Mouse (Mus musculus) thymus, postnatal 25 days (tissue): ENCODE results near the gene Sbf2.

ENCODE experiments used
- DNase-seq: peaks from one replicate; pipeline ENCODE4 v3.0.0; 2022

Gene Sbf2

DNA sequence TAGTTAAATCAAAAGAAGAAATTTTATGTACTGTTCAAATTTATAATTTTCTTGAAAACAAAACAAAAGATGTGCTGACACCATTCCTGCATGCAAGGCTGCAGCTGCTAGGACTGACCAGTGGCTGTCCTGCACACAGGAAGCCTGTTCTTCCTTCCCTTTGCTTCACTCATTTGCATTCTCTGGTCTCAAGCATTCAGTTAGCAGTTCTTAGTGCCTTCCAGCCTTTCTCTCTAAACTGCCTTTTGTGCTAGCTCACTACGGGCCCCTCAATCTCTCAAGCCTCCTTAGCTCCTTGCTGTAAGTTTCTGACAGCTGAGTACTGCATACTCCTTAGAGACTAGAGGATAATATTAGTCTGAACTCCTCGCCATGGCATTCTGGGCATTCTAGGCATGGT is 227.2 kb downstream of the Sbf2 start:
- no peak for DNase-seq

GRCm38 (mm10) chr7:110385482-110385881 is 229.2 kb downstream of the Sbf2 start:
- no peak for DNase-seq

DNA sequence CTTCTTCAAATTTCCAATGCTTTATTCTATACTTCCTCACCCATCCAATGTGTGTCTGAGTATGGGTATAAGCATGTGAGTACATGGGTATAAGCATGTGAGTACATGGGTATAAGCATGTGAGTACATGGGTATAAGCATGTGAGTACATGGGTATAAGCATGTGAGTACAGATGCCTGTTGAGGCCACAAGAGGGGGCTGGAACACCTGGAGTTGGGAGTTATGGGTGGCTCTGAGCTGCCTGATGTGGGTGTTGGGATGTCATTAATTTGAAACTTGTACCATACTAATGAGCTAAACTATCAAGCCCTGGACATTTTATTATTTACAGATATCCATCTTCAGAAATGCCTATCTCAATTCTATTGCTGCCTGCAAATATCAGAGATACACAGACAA is 230.4 kb downstream of the Sbf2 start:
- no peak for DNase-seq

DNA sequence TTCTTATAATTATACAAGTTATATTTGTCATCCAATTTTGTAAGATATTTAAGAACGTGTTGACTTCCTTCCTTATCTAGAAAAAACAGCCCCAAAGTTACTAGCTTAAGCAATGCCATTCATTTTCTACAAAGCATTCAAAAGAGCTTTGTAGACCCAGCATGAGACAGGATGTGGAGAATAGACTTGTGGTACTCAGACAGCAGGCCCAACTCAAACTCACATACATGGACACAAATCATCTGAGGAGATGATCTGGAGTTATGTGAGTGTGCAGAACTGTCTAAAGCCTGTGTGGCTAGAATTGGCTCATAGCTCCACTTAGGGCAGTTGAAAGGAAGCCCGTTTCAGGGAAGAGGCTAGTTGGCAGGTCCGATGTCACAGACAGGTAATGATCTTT is 233.1 kb downstream of the Sbf2 start:
- no peak for DNase-seq

DNA sequence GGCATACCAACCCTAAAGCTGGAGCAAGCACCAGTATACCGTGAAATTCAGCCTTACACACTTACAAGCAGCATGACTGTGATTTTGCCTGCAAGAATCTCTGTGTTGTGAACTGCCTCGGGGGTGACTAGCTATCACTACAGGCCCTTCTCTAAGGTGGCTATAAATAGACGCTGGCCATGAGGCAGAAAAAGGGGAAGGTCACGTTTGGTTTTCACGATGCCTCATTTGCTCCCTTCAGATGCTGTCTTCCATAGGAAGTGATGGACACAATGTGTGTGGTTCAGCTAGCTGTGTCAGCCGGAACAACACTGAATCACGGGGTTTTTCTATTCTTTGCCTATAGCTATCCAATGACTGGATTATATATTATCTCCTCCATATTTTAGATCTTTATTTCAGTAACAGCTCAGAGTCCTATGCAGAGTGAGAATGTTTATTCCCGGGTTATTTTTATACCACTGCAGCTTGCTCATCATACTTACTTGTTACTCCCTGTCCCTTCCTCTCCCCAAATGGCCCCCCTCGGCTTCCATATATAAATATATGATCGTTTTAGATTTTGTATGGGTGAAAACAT is 235.3 kb downstream of the Sbf2 start:
- no peak for DNase-seq

DNA sequence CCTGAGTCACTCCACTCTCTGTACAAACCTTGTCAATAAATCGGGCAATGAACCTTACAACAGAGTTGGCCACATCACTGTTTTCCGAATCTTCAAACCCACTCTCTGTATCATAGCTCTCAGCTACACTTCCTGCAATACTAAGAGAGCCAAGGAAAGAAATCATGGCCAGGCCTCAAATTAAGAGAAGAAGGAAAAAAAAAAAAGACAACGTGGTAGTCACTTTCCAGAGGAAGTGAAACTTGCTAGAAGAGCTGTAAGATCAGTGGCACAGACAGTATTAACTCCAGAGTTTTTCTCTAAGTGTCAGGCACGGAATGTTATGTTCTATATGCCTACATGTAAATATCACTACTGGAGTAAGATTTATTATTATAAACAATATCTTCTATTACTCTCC is 242.2 kb downstream of the Sbf2 start:
- no peak for DNase-seq

DNA sequence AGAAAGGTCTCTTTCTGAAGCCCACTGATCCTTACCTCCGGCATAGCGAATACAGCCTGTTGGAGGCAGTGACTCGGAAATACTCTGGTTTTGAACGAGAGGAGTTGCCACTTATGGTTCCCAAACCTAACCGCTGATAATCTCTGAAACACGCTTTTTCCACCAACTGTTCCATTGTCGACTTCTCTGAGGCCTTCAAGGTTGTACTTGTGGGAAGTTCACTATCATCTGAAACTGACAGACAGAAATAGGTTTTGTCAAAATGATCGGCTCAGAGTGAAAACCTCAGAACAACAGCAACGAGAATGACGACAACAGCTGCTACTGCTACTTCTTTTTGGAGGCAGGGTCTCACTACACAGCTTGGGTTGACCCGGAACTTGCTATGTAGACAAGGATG is 252.7 kb downstream of the Sbf2 start:
- DNase-seq = no peak

DNA sequence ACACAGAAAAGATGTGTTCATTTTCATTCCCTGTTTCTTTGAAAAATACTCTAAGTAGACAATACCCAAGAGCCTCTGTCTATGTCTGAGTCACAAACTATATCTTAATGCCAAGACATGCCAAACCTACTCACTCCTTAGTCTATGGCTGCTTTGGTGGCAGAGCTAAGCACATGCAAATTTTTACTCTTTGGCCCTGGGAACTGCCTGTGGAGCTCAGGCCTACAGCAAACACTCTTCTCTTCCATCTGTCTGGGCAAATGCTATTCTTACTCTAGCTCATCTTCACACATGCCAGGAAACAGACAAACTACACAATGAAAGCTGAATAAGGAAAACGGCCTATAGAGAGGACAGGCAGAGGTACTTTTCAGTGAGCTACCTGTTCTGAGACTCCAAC is 253.2 kb downstream of the Sbf2 start:
- no peak for DNase-seq

DNA sequence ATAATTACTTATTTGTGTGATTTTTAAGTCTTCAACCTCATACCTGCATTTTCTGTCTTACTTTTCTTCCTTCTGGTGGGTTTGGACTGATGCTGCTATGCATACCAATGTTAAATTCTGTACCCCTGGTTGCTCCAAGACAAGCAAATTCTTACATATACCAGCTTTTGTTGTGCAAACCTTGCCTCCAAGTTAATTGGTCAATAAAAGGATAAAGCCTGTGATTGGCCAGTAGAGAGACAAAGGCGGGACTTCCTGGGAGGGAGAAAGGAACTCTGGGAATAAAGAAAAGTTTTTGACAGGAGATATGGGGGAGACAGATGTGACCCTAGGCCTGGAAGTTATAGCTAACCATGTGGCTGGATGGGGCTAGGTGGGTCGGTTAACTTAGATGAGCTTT is 255.3 kb downstream of the Sbf2 start:
- no peak for DNase-seq

GRCm38 (mm10) chr7:110353971-110354370 is 260.8 kb downstream of the Sbf2 start:
- DNase-seq = peak; percentile 31

DNA sequence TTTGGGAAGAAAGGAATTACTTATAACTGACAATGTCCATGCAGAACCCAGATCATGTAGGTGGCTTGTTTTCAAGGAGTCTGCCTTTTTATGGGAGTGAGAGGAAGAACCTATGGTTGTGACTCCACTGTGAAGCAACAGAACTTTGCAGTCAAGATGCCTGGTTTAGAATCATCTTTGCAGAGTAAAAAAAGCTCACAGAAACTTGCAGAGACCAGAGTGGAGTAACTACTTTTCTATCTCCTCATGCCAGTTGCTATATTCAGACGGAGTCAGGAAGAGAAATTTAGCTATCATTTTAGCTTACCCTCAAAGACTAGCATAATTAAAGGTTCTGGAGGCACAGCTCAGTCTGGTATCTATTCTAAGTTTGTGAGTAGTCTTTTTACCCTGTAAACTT is 267.5 kb downstream of the Sbf2 start:
- no peak for DNase-seq

DNA sequence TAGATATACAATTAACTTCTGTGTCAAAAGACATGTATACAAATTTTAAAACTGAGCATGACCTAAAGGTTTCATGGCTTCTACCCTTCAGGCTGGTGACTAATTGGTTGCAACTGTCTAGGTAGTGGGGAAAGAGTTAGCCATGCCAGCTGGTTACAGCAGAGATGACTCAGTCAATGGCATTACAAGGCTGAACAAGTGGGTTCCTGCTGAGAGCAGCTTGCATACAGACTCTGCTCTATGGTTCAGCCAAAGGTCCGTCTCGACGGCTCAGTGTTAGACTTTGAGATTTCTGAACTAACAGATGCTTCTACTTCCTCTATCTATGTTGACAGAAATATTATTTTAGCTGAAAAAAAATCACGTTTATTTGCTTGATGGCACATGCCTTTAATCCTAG is 277.1 kb downstream of the Sbf2 start:
- DNase-seq = no peak

- no peak for DNase-seq
Observed at GRCm38 (mm10) chr7:110325381-110326110, 289.2 kb downstream of the Sbf2 start.

DNA sequence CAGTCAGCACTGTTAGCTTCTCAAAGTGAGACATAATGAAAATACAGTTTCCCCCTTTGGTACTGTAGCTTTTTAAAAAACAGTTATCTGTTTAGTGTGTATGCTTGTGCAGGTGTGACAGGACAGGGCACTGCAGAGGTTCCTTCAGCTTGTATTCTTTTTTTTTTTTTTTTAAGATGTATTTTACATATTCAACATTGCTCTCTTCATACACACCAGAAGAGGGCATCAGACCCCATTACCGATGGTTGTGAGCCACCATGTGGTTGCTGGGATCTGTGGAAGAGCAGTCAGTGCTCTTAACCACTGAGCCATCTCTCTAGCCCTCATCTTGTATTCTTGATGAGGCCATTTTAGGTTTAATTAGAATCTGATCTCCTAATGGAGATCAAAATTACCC is 289.9 kb downstream of the Sbf2 start:
- no peak for DNase-seq

DNA sequence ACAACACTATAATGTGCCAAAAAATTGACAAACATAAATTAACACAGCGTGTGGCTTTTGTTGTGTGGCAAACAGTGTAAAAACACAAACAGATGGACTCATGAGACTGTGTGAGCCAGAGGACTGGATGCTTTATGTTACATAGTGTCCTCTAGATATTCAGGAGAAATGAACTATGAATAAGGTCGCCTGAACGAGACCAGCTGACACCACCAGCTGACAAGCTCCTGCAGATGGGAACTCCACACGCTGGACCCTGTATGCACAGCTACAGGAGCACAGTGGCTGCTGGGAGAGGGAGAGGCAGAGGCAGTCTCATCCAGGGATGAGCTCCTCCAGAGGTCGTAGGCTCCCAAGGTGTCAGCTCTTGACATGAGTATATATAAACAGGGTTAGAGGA is 293.6 kb downstream of the Sbf2 start:
- DNase-seq = no peak

- no peak for DNase-seq
Observed at GRCm38 (mm10) chr7:110318971-110319519, 295.7 kb downstream of the Sbf2 start.

DNA sequence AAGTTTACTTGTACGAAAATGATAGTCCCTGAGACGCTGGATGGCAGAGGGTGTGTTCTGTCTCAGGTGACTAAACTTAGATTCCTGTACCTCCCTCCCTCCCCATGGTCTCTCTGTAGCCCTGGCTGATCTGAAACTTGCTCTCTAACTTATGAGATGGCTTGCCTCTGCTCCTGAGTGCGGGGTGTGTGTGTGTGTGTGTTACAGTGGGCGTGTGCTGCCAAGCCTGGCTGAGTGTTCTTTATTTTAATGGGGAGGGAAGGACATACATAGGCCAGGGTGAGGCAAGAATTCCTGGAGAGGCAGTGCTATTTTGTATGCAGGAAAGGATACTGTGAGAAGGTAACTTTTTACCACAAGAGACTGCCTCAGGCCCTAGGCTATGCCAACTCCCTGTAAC is 297.3 kb downstream of the Sbf2 start:
- DNase-seq = no peak

DNA sequence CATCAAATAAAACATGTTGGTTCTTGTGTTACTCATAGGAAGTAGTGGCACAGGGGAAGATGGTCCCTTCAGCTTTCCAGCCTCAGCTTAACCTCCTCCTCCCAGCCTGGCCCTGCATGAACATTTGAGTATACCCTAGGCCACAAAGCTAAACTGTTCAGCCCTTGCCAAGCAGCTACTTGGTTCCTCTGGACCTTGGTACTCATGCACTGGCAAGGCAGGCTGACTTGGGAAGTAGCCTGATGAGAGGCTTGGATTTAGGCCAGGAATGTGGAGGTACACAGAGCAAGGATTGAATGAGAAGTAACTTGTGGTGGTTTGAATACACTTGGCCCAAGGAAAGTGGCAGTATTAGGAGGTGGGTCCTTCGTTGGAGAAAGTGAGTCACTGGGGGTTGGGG is 299.4 kb downstream of the Sbf2 start:
- DNase-seq = no peak

- DNase-seq = no peak
Observed at GRCm38 (mm10) chr7:110314401-110314890, 300.3 kb downstream of the Sbf2 start.

GRCm38 (mm10) chr7:110313392-110314055 is 301.2 kb downstream of the Sbf2 start:
- no peak for DNase-seq

- DNase-seq = no peak
Observed at GRCm38 (mm10) chr7:110309246-110309645, 305.5 kb downstream of the Sbf2 start.

- DNase-seq = no peak
Observed at GRCm38 (mm10) chr7:110307741-110308140, 307.0 kb downstream of the Sbf2 start.

GRCm38 (mm10) chr7:110306281-110306680 is 308.4 kb downstream of the Sbf2 start:
- no peak for DNase-seq

DNA sequence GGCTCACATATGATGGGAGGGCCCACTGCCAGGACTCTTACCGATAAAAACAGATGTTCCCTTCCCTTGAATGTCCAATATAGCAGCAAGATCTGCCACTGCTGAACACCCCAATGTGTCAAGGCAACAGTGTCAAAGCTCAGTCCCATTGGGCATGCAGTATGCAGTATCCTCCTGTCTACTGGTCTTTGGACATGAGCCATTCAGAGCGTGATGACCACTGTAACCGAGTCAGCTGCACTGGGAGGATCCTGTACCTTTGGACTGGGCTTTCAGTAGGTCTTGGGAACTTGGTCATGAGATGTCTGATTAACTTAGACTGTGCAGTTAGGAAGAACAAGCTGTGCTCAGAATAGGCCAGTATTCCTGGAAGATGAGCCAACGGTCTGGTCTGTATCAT is 309.2 kb downstream of the Sbf2 start:
- no peak for DNase-seq
